ENCODE assay signal across 25 mouse cellular contexts in the genomic region with DNA sequence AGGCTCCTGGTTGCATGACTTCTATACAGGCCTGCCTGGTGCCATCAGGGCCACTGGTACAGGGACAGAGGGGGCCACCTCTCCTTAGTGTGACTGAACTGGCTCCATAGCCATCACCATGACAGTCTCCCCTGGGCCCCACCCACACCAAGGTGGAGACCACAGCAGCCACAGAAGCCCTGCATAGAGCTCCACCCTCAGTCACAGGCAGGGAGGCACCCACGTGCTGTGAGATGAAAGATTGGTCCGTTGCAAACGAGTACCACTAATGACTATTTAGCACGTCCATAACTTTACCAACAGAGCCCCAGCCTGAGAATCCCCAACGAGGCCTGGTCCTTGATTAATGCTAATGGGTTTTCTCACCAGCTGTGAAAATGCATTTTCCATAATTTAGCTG. TPM values are rescaled to one million over a fixed set of nuclear protein-coding genes. Genes with fewer than 3 reads are reported as not detected.
DNase-seq lines count a peak whose midpoint lies in the region; ATAC-seq and TF ChIP-seq lines count a peak whose summit lies in the region.
"Had no signal": no experiment of that assay in that cellular context is flagged by ENCODE, and none has a peak within 500 bp of the region (broad histone marks: within the 10 kb centered on the region; RNA-seq: fewer than 3 reads in every experiment).

No protein-coding gene starts in this region.

- no peak for DNase-seq in lung, postnatal 25 days (ENCODE audit: low spot score)
- DNase-seq in brain, embryonic 14.5 days (ENCODE audit: low read depth), result peak; percentile 57
- DNase-seq in embryonic facial prominence, embryonic 10.5 days (ENCODE audit: low spot score), result no peak
- DNase-seq in liver, embryonic 11.5 days (ENCODE audit: low spot score), result no peak
- DNase-seq in layer of hippocampus, postnatal 14 days (ENCODE audit: low spot score in 2 of 2), result no peak
- DNase-seq: adrenal gland, adult 2 months; cerebellum, adult 18-20 months; cerebellum, postnatal 14 days; kidney, adult 9 months; kidney, postnatal 14 days; layer of hippocampus, postnatal 36 days; liver, embryonic 13.5 days; lung, adult 2 months; lung, postnatal 36 days had no signal

- no peaks in the 10 kb centered on the region for H3K36me3 ChIP-seq in lung, embryonic 15.5 days
- H3K36me3 ChIP-seq in embryonic facial prominence, embryonic 10.5 days (replicated peaks), result no peaks in the 10 kb centered on the region
- H3K36me3 ChIP-seq in hindbrain, embryonic 15.5 days, result no peaks in the 10 kb centered on the region
- no peaks in the 10 kb centered on the region for H3K36me3 ChIP-seq in liver, embryonic 11.5 days (ENCODE audit: control insufficient read depth, insufficient read depth, low read length)
- H3K36me3 ChIP-seq: limb, embryonic 13.5 days; liver, embryonic 13.5 days had no signal

- WGBS in lung, embryonic 15.5 days, result 57% methylated on average over 5 of the region's 5 CpGs
- 75% methylated on average over 5 of the region's 5 CpGs for WGBS in embryonic facial prominence, embryonic 10.5 days
- 46% methylated on average over 5 of the region's 5 CpGs for WGBS in hindbrain, embryonic 15.5 days
- WGBS in liver, embryonic 11.5 days, result 60% methylated on average over 5 of the region's 5 CpGs

- no peaks in the 10 kb centered on the region for H3K9me3 ChIP-seq in lung, embryonic 15.5 days
- H3K9me3 ChIP-seq in embryonic facial prominence, embryonic 10.5 days, result no peaks in the 10 kb centered on the region
- no peaks in the 10 kb centered on the region for H3K9me3 ChIP-seq in hindbrain, embryonic 15.5 days
- H3K9me3 ChIP-seq in liver, embryonic 11.5 days (ENCODE audit: control insufficient read depth, low read length), result no peaks in the 10 kb centered on the region
- H3K9me3 ChIP-seq: limb, embryonic 13.5 days; liver, embryonic 13.5 days; megakaryocyte, embryonic 14.5 days had no signal

- 0 out of 2 replicates have a peak, but pooled peaks have one; percentile 9 for ATAC-seq in lung, embryonic 15.5 days (ENCODE audit: borderline replicate concordance, extremely low read depth, low FRiP score, low TSS enrichment)
- ATAC-seq in hindbrain, embryonic 15.5 days (ENCODE audit: low FRiP score, low read depth), result peak; percentile 48; the same call in 1 of the 2 replicates
- ATAC-seq in liver, embryonic 11.5 days (replicated peaks; ENCODE audit: low FRiP score), result no peak
- ATAC-seq: intestine, embryonic 16.5 days had no signal

- peaks cover 28% of the 10 kb centered on the region for H3K27me3 ChIP-seq in lung, embryonic 15.5 days
- H3K27me3 ChIP-seq in embryonic facial prominence, embryonic 10.5 days (replicated peaks; ENCODE audit: low read depth, poor library complexity, severe bottlenecking), result peaks cover 77% of the 10 kb centered on the region
- H3K27me3 ChIP-seq in hindbrain, embryonic 15.5 days, result peaks cover 15% of the 10 kb centered on the region
- H3K27me3 ChIP-seq in liver, embryonic 11.5 days (replicated peaks; ENCODE audit: control insufficient read depth, insufficient read depth, low read length), result peaks cover 33% of the 10 kb centered on the region

- no peak overlapping the region for H3K4me2 ChIP-seq in lung, embryonic 15.5 days
- no peak overlapping the region for H3K4me2 ChIP-seq in hindbrain, embryonic 15.5 days
- no peak overlapping the region for H3K4me2 ChIP-seq in liver, embryonic 11.5 days
- H3K4me2 ChIP-seq: heart, embryonic 11.5 days; limb, embryonic 13.5 days; liver, embryonic 13.5 days had no signal

- no peak for TF ChIP-seq CTCF in brain, embryonic 14.5 days (IDR thresholded peaks at IDR 0.05; ENCODE audit: borderline replicate concordance, extremely low read depth, insufficient read depth, insufficient read length)

- no peak overlapping the region for H3K9ac ChIP-seq in lung, embryonic 15.5 days
- H3K9ac ChIP-seq in hindbrain, embryonic 15.5 days, result no peak overlapping the region
- no peak overlapping the region for H3K9ac ChIP-seq in liver, embryonic 11.5 days (ENCODE audit: low read depth, low read length)
- H3K9ac ChIP-seq: limb, embryonic 13.5 days; liver, embryonic 13.5 days had no signal

- H3K4me1 ChIP-seq in lung, embryonic 15.5 days, result no peaks in the 10 kb centered on the region
- H3K4me1 ChIP-seq in embryonic facial prominence, embryonic 10.5 days, result peaks cover 39% of the 10 kb centered on the region
- H3K4me1 ChIP-seq in hindbrain, embryonic 15.5 days (replicated peaks), result peaks cover 11% of the 10 kb centered on the region
- no peaks in the 10 kb centered on the region for H3K4me1 ChIP-seq in liver, embryonic 11.5 days (replicated peaks; ENCODE audit: control insufficient read depth, insufficient read depth, low read length)
- H3K4me1 ChIP-seq: liver, embryonic 13.5 days had no signal

- H3K4me3 ChIP-seq in lung, embryonic 15.5 days, result no peak overlapping the region
- H3K4me3 ChIP-seq in embryonic facial prominence, embryonic 10.5 days, result no peak overlapping the region
- no peak overlapping the region for H3K4me3 ChIP-seq in hindbrain, embryonic 15.5 days
- no peak overlapping the region for H3K4me3 ChIP-seq in liver, embryonic 11.5 days (ENCODE audit: low read depth, low read length)
- H3K4me3 ChIP-seq: limb, embryonic 13.5 days; liver, embryonic 13.5 days; megakaryocyte, embryonic 14.5 days had no signal

- H3K27ac ChIP-seq in lung, embryonic 15.5 days, result no peak overlapping the region
- peak overlapping the region; percentile 83 for H3K27ac ChIP-seq in embryonic facial prominence, embryonic 10.5 days (replicated peaks)
- H3K27ac ChIP-seq in hindbrain, embryonic 15.5 days (replicated peaks), result no peak overlapping the region
- no peak overlapping the region for H3K27ac ChIP-seq in liver, embryonic 11.5 days (ENCODE audit: low read depth, low read length)
- H3K27ac ChIP-seq: limb, embryonic 13.5 days; liver, embryonic 13.5 days had no signal

- no peak for TF ChIP-seq POLR2A in brain, embryonic 14.5 days (IDR thresholded peaks at IDR 0.05; ENCODE audit: borderline replicate concordance, extremely low read depth, insufficient read depth, insufficient read length, poor library complexity, severe bottlenecking)

RNA-seq across cellular contexts. Expression of gene Ttc34, which starts 36.7 kb away (rescaled TPM):
- polyA plus RNA-seq in lung, embryonic 15.5 days (2015; fragmentation: Nextera tagmentation; extraction: Ambion mirVana), result 0.19 and 0.26 TPM in 2 replicates
- polyA plus RNA-seq in brain, embryonic 14.5 days (2012; rRNA removed), result 0.50 and 1.00 TPM in 2 replicates
- polyA plus RNA-seq in embryonic facial prominence, embryonic 10.5 days (2016; fragmentation: Nextera tagmentation; extraction: Ambion mirVana), result 0.25 and 0.45 TPM in 2 replicates
- polyA plus RNA-seq in hindbrain, embryonic 15.5 days (2015; fragmentation: Nextera tagmentation; extraction: Ambion mirVana), result 1.2 and 2.0 TPM in 2 replicates
- 0.10 TPM in 1 of 2 replicates, not detected in the other for polyA plus RNA-seq in liver, embryonic 11.5 days (2014; fragmentation: Nextera tagmentation; extraction: Ambion mirVana)
- 1 to 10 TPM; 4.0 to 4.4 TPM for total RNA-seq in layer of hippocampus, postnatal 14 days (2021)
- total RNA-seq: gastrocnemius, adult 8-10 months; hematopoietic stem cell, adult 5-6 weeks; MEL; monocyte, adult 5-6 weeks had no signal
- polyA plus RNA-seq: C2C12 had no signal
